Mouse (Mus musculus) neural tube, embryonic 11.5 days (tissue): ENCODE measurements around the gene Klhdc3. TPM values are rescaled to one million over a fixed set of nuclear protein-coding genes. Genes with fewer than 3 reads are reported as not detected.

Experiments used
- ATAC-seq: fragments of 200-750 bp; cut with Nextera tagmentation; 2 replicates; pipeline ENCODE4 v1.8.0; 2017; ENCODE audit warnings: moderate number of reproducible peaks, mild to moderate bottlenecking, moderate TSS enrichment, moderate library complexity; ENCODE audit not compliant: insufficient read depth, low FRiP score, low TSS enrichment
- DNase-seq: peaks from one replicate; pipeline ENCODE4 v3.0.0-alpha.2; 2015; ENCODE audit warnings: low spot score
- H3K27ac ChIP-seq: fragments of 300-500 bp; sonication (generic); 2 replicates; pipeline ENCODE4 v1.5.1; 2014; ENCODE audit warnings: low read depth, mild to moderate bottlenecking, low read length
- H3K27me3 ChIP-seq: fragments of 300-500 bp; sonication (generic); 2 replicates; pipeline ENCODE4 v1.6.1; 2014; ENCODE audit warnings: mild to moderate bottlenecking, low read length, mixed read lengths; ENCODE audit not compliant: control insufficient read depth, insufficient read depth
- H3K36me3 ChIP-seq: fragments of 300-500 bp; sonication (generic); 2 replicates; pipeline ENCODE4 v1.6.1; 2014; ENCODE audit warnings: mild to moderate bottlenecking, low read length, moderate library complexity, mixed read lengths; ENCODE audit not compliant: control insufficient read depth, insufficient read depth
- H3K4me1 ChIP-seq: fragments of 300-500 bp; sonication (generic); 2 replicates; pipeline ENCODE4 v1.6.1; 2014; ENCODE audit warnings: low read length, mixed read lengths; ENCODE audit not compliant: control insufficient read depth, insufficient read depth
- H3K4me2 ChIP-seq: fragments of 300-500 bp; sonication (generic); 2 replicates; pipeline ENCODE4 v1.6.1; 2014; ENCODE audit warnings: low read depth, mild to moderate bottlenecking, moderate library complexity
- H3K4me3 ChIP-seq: fragments of 300-500 bp; sonication (generic); 2 replicates; pipeline ENCODE4 v1.5.1; 2014; ENCODE audit warnings: low read depth, low read length
- H3K9ac ChIP-seq: fragments of 300-500 bp; sonication (generic); 2 replicates; pipeline ENCODE4 v1.6.1; 2014; ENCODE audit warnings: mild to moderate bottlenecking, low read length
- H3K9me3 ChIP-seq: fragments of 300-500 bp; sonication (generic); 2 replicates; pipeline ENCODE4 v1.6.1; 2016; ENCODE audit warnings: low read length; ENCODE audit not compliant: control insufficient read depth
- WGBS: fragments of 180-500 bp; shearing (Covaris S2); extraction: QIAGEN DNeasy Blood & Tissue Kit; methylation state at CpG from one replicate; pipeline ENCODE4 v1.1.7; 2014; 5-methylcytosine and 5-hydroxymethylcytosine counted together
- polyA plus RNA-seq: library from polyadenylated mRNA; unstranded; fragments of >200 nt; fragmentation: Nextera tagmentation; extraction: Ambion mirVana; gene quantifications from 2 replicates; pipeline ENCODE4 v1.2.1, GENCODE M21; 2014

Klhdc3 gene
- polyA plus RNA-seq, 1 experiment from 2014 or later, result 130 TPM

- Histone ChIP-seq H3K27me3 (no peaks in the 10 kb centered on the region), H3K9me3 (no peaks in the 10 kb centered on the region), H3K4me2 (no peak overlapping the region), H3K36me3 (peaks cover 23% of the 10 kb centered on the region), H3K9ac (no peak overlapping the region), H3K4me3 (no peak overlapping the region), H3K27ac (no peak overlapping the region), H3K4me1 (peaks cover 11% of the 10 kb centered on the region)
- DNase-seq (no peak), ATAC-seq (no peak)
- WGBS, result 74% methylated on average over 6 of the region's 6 CpGs
These were observed 24.7 kb downstream of the Klhdc3 start for GRCm38 (mm10) chr17:46656054-46656453.

- Histone ChIP-seq H3K36me3 (peaks cover 6% of the 10 kb centered on the region), H3K4me3 (peak overlapping the region; percentile 60), H3K9me3 (no peaks in the 10 kb centered on the region), H3K9ac (peak overlapping the region; percentile 91), H3K27me3 (no peaks in the 10 kb centered on the region), H3K27ac (no peak overlapping the region), H3K4me1 (peaks cover 19% of the 10 kb centered on the region), H3K4me2 (peak overlapping the region; percentile 92)
- 84% methylated on average over 20 of the region's 20 CpGs for WGBS
- ATAC-seq (no peak), DNase-seq (no peak)
These were observed 28.8 kb downstream of the Klhdc3 start for GRCm38 (mm10) chr17:46651755-46652547.

- ATAC-seq (no peak), DNase-seq (no peak)
- Histone ChIP-seq H3K27ac (0 out of 2 replicates have a peak overlapping the region, but pooled peaks have one; percentile 90), H3K4me3 (peak overlapping the region; percentile 60), H3K4me1 (peaks cover 25% of the 10 kb centered on the region), H3K27me3 (no peaks in the 10 kb centered on the region), H3K9me3 (no peaks in the 10 kb centered on the region), H3K4me2 (peak overlapping the region; percentile 92), H3K9ac (peak overlapping the region; percentile 91), H3K36me3 (peaks cover 6% of the 10 kb centered on the region)
- 77% methylated on average over 17 of the region's 17 CpGs for WGBS
These were observed 29.4 kb downstream of the Klhdc3 start for GRCm38 (mm10) chr17:46651292-46651691.

GRCm38 (mm10) chr17:46650232-46651031 lies 30.3 kb downstream of the Klhdc3 start, which contains the start of gene Cul7:
Gene Cul7, plus strand, starts transcription at chr17:46650337.
- Histone ChIP-seq H3K27me3 (no peaks in the 10 kb centered on the region), H3K4me1 (peaks cover 25% of the 10 kb centered on the region), H3K9me3 (no peaks in the 10 kb centered on the region), H3K9ac (peak within 1 kb of the TSS; percentile 91), H3K36me3 (peaks cover 1% of the 10 kb centered on the region; the same call in 1 of the 2 replicates), H3K4me2 (peak within 1 kb of the TSS; percentile 92), H3K4me3 (peak within 1 kb of the TSS; percentile 60), H3K27ac (peak within 1 kb of the TSS; percentile 90)
- 1% methylated on average over 57 of the region's 58 CpGs for WGBS
- DNase-seq (peak; percentile 94), ATAC-seq (peak; percentile 87)

GRCm38 (mm10) chr17:46649811-46650210 lies 30.9 kb downstream of the Klhdc3 start:
- Histone ChIP-seq H3K4me2 (peak overlapping the region; percentile 92), H3K4me3 (peak overlapping the region; percentile 60), H3K27ac (peak overlapping the region; percentile 90), H3K9me3 (no peaks in the 10 kb centered on the region), H3K36me3 (no peaks in the 10 kb centered on the region; the same call in 1 of the 2 replicates), H3K27me3 (no peaks in the 10 kb centered on the region), H3K4me1 (peaks cover 27% of the 10 kb centered on the region), H3K9ac (peak overlapping the region; percentile 91)
- no peak for ATAC-seq
- DNase-seq, result no peak
- WGBS, result 40% methylated on average over 15 of the region's 15 CpGs

- H3K27ac ChIP-seq, result no peak overlapping the region
- H3K27me3 ChIP-seq, result no peaks in the 10 kb centered on the region
- no peaks in the 10 kb centered on the region; the same call in 1 of the 2 replicates for H3K36me3 ChIP-seq
- H3K4me1 ChIP-seq, result peaks cover 31% of the 10 kb centered on the region
- ATAC-seq, result no peak
- no peak overlapping the region for H3K4me3 ChIP-seq
- no peak overlapping the region for H3K9ac ChIP-seq
- no peaks in the 10 kb centered on the region for H3K9me3 ChIP-seq
- WGBS, result 92% methylated on average over 9 of the region's 9 CpGs
- no peak for DNase-seq
- H3K4me2 ChIP-seq, result no peak overlapping the region
These were observed 32.3 kb downstream of the Klhdc3 start for GRCm38 (mm10) chr17:46648436-46648835.

GRCm38 (mm10) chr17:46647279-46647678 lies 33.4 kb downstream of the Klhdc3 start:
- Histone ChIP-seq H3K4me3 (no peak overlapping the region), H3K27ac (no peak overlapping the region), H3K36me3 (peaks cover 2% of the 10 kb centered on the region), H3K27me3 (no peaks in the 10 kb centered on the region), H3K9ac (no peak overlapping the region), H3K4me1 (peaks cover 31% of the 10 kb centered on the region), H3K4me2 (peak overlapping the region; percentile 95), H3K9me3 (no peaks in the 10 kb centered on the region)
- ATAC-seq (no peak), DNase-seq (no peak)
- WGBS, result 93% methylated on average over 7 of the region's 7 CpGs

- peak overlapping the region; percentile 58; the same call in 1 of the 2 replicates for H3K27ac ChIP-seq
- DNase-seq (no peak), ATAC-seq (no peak)
- H3K9me3 ChIP-seq, result no peaks in the 10 kb centered on the region
- no peaks in the 10 kb centered on the region for H3K27me3 ChIP-seq
- H3K4me1 ChIP-seq, result peaks cover 22% of the 10 kb centered on the region
- H3K36me3 ChIP-seq, result peaks cover 4% of the 10 kb centered on the region
- under 1% methylated on average over 19 of the region's 19 CpGs for WGBS
- peak overlapping the region; percentile 81 for H3K4me3 ChIP-seq
- H3K4me2 ChIP-seq, result peak overlapping the region; percentile 95
- peak overlapping the region; percentile 82 for H3K9ac ChIP-seq
These were observed 34.4 kb downstream of the Klhdc3 start for GRCm38 (mm10) chr17:46646322-46646662.
